Mouse (Mus musculus) lung, embryonic 14.5 days (tissue): ENCODE measurements around the gene Mical3. TPM values are rescaled to one million over a fixed set of nuclear protein-coding genes. Genes with fewer than 3 reads are reported as not detected.

Experiments
- ATAC-seq: fragments of 200-750 bp; cut with Nextera tagmentation; 2 replicates; pipeline ENCODE4 v1.8.0; 2017; ENCODE audit warnings: mild to moderate bottlenecking, moderate TSS enrichment, moderate library complexity; ENCODE audit not compliant: insufficient read depth
- DNase-seq: peaks from one replicate; pipeline ENCODE4 v3.0.0-alpha.2; 2015
- H3K27ac ChIP-seq: fragments of 300-500 bp; sonication (generic); 2 replicates; pipeline ENCODE4 v1.5.1; 2014; ENCODE audit warnings: low read depth, mild to moderate bottlenecking, moderate library complexity
- H3K27me3 ChIP-seq: fragments of 300-500 bp; sonication (generic); 2 replicates; pipeline ENCODE4 v1.6.1; 2014; ENCODE audit warnings: low read length, control low read depth; ENCODE audit not compliant: insufficient read depth
- H3K36me3 ChIP-seq: fragments of 300-500 bp; sonication (generic); 2 replicates; pipeline ENCODE4 v1.6.1; 2014; ENCODE audit warnings: control low read depth; ENCODE audit not compliant: insufficient read depth
- H3K4me1 ChIP-seq: fragments of 300-500 bp; sonication (generic); 2 replicates; pipeline ENCODE4 v1.6.1; 2014; ENCODE audit warnings: antibody characterized with exemption, control low read depth; ENCODE audit not compliant: insufficient read depth
- H3K4me2 ChIP-seq: fragments of 300-500 bp; sonication (generic); 2 replicates; pipeline ENCODE4 v1.6.1; 2014; ENCODE audit warnings: mild to moderate bottlenecking
- H3K4me3 ChIP-seq: fragments of 300-500 bp; sonication (generic); 2 replicates; pipeline ENCODE4 v1.5.1; 2014; ENCODE audit warnings: low read depth, low read length
- H3K9ac ChIP-seq: fragments of 300-500 bp; sonication (generic); 2 replicates; pipeline ENCODE4 v1.6.1; 2014
- H3K9me3 ChIP-seq: fragments of 300-500 bp; sonication (generic); 2 replicates; pipeline ENCODE4 v1.6.1; 2016; ENCODE audit warnings: low read depth, low read length, control low read depth
- CTCF ChIP-seq: IDR thresholded peaks from 2 replicates; pipeline ENCODE4 v1.5.1; 2016; ENCODE audit warnings: antibody characterized with exemption, low read depth
- WGBS: fragments of 180-500 bp; shearing (Covaris S2); extraction: QIAGEN DNeasy Blood & Tissue Kit; methylation state at CpG from one replicate; pipeline ENCODE4 v1.1.7; 2014; 5-methylcytosine and 5-hydroxymethylcytosine counted together
- polyA plus RNA-seq: library from polyadenylated mRNA; unstranded; fragments of >200 nt; fragmentation: Nextera tagmentation; extraction: Ambion mirVana; gene quantifications from 2 replicates; pipeline ENCODE4 v1.2.1, GENCODE M21; 2014

Gene Mical3
- polyA plus RNA-seq, 1 experiment from 2014 or later: 27.0 TPM

GRCm38 (mm10) chr6:120941084-120941481 lies 189.7 kb downstream of the Mical3 start:
- WGBS: 79% methylated on average over 7 of the region's 7 CpGs
- Histone ChIP-seq H3K4me1 (no peaks in the 10 kb centered on the region), H3K27me3 (no peaks in the 10 kb centered on the region), H3K9me3 (no peaks in the 10 kb centered on the region), H3K4me3 (no peak overlapping the region), H3K36me3 (peaks cover 26% of the 10 kb centered on the region; the same call in 1 of the 2 replicates), H3K9ac (no peak overlapping the region), H3K27ac (no peak overlapping the region), H3K4me2 (no peak overlapping the region)
- DNase-seq: no peak
- no peak for TF ChIP-seq CTCF
- no peak for ATAC-seq

DNA sequence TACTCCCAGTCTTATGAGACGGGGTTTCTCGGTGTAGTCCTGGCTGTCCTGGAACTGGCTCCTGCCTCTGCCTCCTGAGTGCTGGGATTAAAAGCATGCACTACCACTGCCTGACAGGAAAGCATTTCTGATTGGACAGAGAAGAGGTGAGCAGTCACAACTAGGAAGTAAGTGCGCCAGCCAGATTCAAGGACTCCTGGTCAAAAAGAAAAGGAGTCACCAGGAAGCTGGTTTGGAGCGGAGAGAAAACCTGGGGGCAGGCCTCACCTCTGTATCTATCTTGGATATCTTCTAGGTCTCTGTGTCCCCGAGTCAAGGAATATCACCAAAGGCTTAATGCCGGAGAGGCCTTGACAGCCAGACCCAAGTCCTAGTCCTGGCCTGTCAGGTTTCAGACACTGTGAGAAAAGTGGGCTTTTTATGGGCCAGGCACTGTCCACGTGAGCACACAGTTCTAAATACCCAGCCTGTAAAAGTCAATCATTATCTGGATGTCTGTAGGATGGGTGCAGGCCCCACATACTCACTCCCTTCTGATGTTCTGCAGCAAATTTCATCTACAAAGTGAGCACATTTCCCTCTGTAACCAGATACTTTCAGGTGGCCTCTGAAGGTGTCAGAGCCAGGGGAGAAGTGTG lies 190.2 kb downstream of the Mical3 start:
- TF ChIP-seq CTCF: no peak
- no peak overlapping the region for H3K4me3 ChIP-seq
- ATAC-seq (no peak), DNase-seq (no peak)
- no peak overlapping the region for H3K4me2 ChIP-seq
- H3K9ac ChIP-seq: no peak overlapping the region
- no peak overlapping the region for H3K27ac ChIP-seq
- WGBS: 81% methylated on average over 7 of the region's 7 CpGs
- H3K27me3 ChIP-seq: no peaks in the 10 kb centered on the region
- H3K4me1 ChIP-seq: no peaks in the 10 kb centered on the region
- H3K9me3 ChIP-seq: no peaks in the 10 kb centered on the region
- peaks cover 21% of the 10 kb centered on the region; the same call in 1 of the 2 replicates for H3K36me3 ChIP-seq

GRCm38 (mm10) chr6:120939783-120940182 lies 191.0 kb downstream of the Mical3 start:
- Histone ChIP-seq H3K4me2 (no peak overlapping the region), H3K27me3 (no peaks in the 10 kb centered on the region), H3K27ac (no peak overlapping the region), H3K9me3 (no peaks in the 10 kb centered on the region), H3K36me3 (peaks cover 22% of the 10 kb centered on the region; the same call in 1 of the 2 replicates), H3K9ac (no peak overlapping the region), H3K4me1 (no peaks in the 10 kb centered on the region), H3K4me3 (no peak overlapping the region)
- no peak for TF ChIP-seq CTCF
- WGBS: 81% methylated on average over 3 of the region's 3 CpGs
- no peak for ATAC-seq
- DNase-seq: no peak

DNA sequence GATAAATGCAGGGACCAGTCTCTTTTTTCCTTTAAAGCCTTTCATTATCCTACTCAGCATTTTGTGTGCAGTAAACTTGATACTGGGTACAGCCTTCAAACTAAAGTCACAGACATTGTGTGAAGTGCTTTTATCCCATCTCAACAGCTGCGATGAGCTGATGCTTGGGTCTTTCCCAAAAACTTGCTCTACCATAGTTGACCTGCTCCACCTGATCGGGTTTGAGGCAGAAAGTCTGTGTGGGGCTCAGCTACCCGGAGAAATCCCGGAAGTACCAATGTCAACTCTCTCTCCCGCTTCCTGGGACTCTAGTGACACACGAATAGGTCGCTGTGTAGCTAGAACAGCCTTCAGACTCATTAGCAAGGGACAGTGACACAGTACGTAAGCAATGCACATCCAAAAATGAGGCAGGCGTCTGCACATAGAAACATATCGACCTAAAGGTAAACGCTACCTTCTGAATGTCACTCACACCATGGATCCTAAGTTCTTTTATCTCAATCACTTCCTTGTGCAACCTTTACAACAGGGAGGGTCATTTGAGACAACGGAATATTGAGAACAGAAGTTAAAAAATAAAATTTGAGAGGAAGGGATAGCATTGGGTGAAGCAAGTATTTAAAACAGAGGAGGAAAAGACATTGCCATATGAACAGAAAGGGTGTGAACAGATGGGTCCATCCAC lies 191.9 kb downstream of the Mical3 start:
- 81% methylated on average over 12 of the region's 12 CpGs for WGBS

GRCm38 (mm10) chr6:120937999-120938608 lies 192.7 kb downstream of the Mical3 start:
- H3K4me3 ChIP-seq: no peak overlapping the region
- no peak overlapping the region for H3K9ac ChIP-seq
- ATAC-seq (no peak), DNase-seq (no peak)
- no peaks in the 10 kb centered on the region for H3K27me3 ChIP-seq
- no peaks in the 10 kb centered on the region for H3K9me3 ChIP-seq
- no peak overlapping the region for H3K27ac ChIP-seq
- no peak for TF ChIP-seq CTCF
- H3K36me3 ChIP-seq: peaks cover 29% of the 10 kb centered on the region; the same call in 1 of the 2 replicates
- 77% methylated on average over 11 of the region's 11 CpGs for WGBS
- H3K4me2 ChIP-seq: no peak overlapping the region
- no peaks in the 10 kb centered on the region for H3K4me1 ChIP-seq

More for the DNA sequence above, 191.9 kb downstream of the Mical3 start:
- Histone ChIP-seq H3K9me3 (no peaks in the 10 kb centered on the region), H3K27me3 (no peaks in the 10 kb centered on the region), H3K4me1 (no peaks in the 10 kb centered on the region), H3K9ac (no peak overlapping the region), H3K27ac (no peak overlapping the region), H3K36me3 (peaks cover 26% of the 10 kb centered on the region; the same call in 1 of the 2 replicates), H3K4me3 (no peak overlapping the region), H3K4me2 (no peak overlapping the region)
- ATAC-seq (no peak), DNase-seq (no peak)
- TF ChIP-seq CTCF: no peak

DNA sequence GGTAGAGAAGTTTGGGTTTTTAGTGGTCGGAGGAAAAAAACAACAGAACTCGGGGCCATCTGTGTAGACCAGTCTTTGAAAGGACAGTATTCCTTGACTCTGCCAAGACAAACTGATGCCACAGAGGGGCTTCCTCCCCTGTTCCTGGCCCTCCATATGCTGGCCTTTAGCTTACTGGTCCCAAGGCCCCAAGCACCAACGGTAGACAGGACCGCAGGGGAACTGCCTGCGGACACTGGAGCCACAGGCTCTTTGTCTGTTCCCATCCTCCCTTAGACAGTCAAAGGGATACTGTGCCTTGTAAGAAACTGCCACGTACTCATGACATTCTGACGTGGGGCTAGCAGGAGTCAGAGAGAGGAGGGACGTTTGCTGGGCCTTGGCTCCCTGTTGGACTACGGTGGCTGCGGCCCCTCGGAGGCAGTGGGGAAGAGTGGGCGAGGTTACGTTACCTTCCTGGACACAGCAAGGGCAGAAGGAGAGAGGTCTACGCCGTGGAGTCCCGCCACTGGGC lies 193.6 kb downstream of the Mical3 start:
- H3K9ac ChIP-seq: no peak overlapping the region
- 68% methylated on average over 16 of the region's 16 CpGs for WGBS
- no peaks in the 10 kb centered on the region for H3K27me3 ChIP-seq
- no peak overlapping the region for H3K4me2 ChIP-seq
- no peaks in the 10 kb centered on the region for H3K9me3 ChIP-seq
- no peak overlapping the region for H3K4me3 ChIP-seq
- peaks cover 32% of the 10 kb centered on the region; the same call in 1 of the 2 replicates for H3K36me3 ChIP-seq
- DNase-seq (no peak), ATAC-seq (no peak)
- TF ChIP-seq CTCF: no peak
- no peaks in the 10 kb centered on the region for H3K4me1 ChIP-seq
- no peak overlapping the region for H3K27ac ChIP-seq

GRCm38 (mm10) chr6:120934176-120934575 lies 196.6 kb downstream of the Mical3 start:
- TF ChIP-seq CTCF: no peak
- H3K9ac ChIP-seq: no peak overlapping the region
- DNase-seq: no peak
- no peaks in the 10 kb centered on the region for H3K9me3 ChIP-seq
- no peaks in the 10 kb centered on the region for H3K4me1 ChIP-seq
- H3K4me2 ChIP-seq: no peak overlapping the region
- H3K36me3 ChIP-seq: peaks cover 26% of the 10 kb centered on the region; the same call in 1 of the 2 replicates
- H3K27ac ChIP-seq: no peak overlapping the region
- WGBS: 74% methylated on average over 4 of the region's 4 CpGs
- H3K4me3 ChIP-seq: no peak overlapping the region
- no peak for ATAC-seq
- no peaks in the 10 kb centered on the region for H3K27me3 ChIP-seq
